Mouse (Mus musculus): ENCODE results near the gene Lin7a. TPM values are rescaled to one million over a fixed set of nuclear protein-coding genes. Genes with fewer than 3 reads are reported as not detected.

Lin7a gene
- polyA plus RNA-seq, 1 experiment: 0.48 TPM

- Histone ChIP-seq H3K4me2 (ENCODE audit: low read depth) (no peak overlapping the region), H3K4me3 (no peak overlapping the region), H3K36me3 (ENCODE audit: control insufficient read depth, insufficient read depth) (no peaks in the 10 kb centered on the region), H3K27me3 (ENCODE audit: control insufficient read depth, insufficient read depth, insufficient read length) (no peaks in the 10 kb centered on the region), H3K79me2 (ENCODE audit: control insufficient read depth, insufficient read depth) (no peaks in the 10 kb centered on the region), H3ac (ENCODE audit: control insufficient read depth, insufficient read length) (no peak overlapping the region)
- no peak for TF ChIP-seq USF1 (IDR thresholded peaks at IDR 0.05; ENCODE audit: low read depth)
- no peak for TF ChIP-seq REST (IDR thresholded peaks at IDR 0.05; ENCODE audit: insufficient read depth, insufficient read length)
- TF ChIP-seq TCF12 (IDR thresholded peaks at IDR 0.05; ENCODE audit: insufficient read depth, poor library complexity, severe bottlenecking): no peak
- TF ChIP-seq E2F4 (IDR thresholded peaks at IDR 0.05; ENCODE audit: insufficient read depth): no peak
- TF ChIP-seq SRF (IDR thresholded peaks at IDR 0.05; ENCODE audit: control insufficient read depth, insufficient read length, low read depth): no peak
- no peak for TF ChIP-seq POLR2A (IDR thresholded peaks at IDR 0.05; ENCODE audit: insufficient read length, low read depth)
- no peak for TF ChIP-seq CEBPB (IDR thresholded peaks at IDR 0.05; ENCODE audit: insufficient read depth, poor library complexity, severe bottlenecking)
- TF ChIP-seq MYOG (IDR thresholded peaks at IDR 0.05; ENCODE audit: control insufficient read depth in 1 of 3, insufficient read depth in 1 of 3, insufficient read length in 2 of 3, low read depth in 2 of 3): no peak
- TF ChIP-seq TCF3 (IDR thresholded peaks at IDR 0.05; ENCODE audit: insufficient read length, low read depth): no peak
- TF ChIP-seq POLR2AphosphoS2 (IDR thresholded peaks at IDR 0.05; ENCODE audit: insufficient read length, low read depth): no peak
- TF ChIP-seq MAX (IDR thresholded peaks at IDR 0.05; ENCODE audit: low read depth): no peak
- no peak for TF ChIP-seq MYOD1 (IDR thresholded peaks at IDR 0.05; ENCODE audit: control insufficient read depth in 1 of 3, insufficient read length in 2 of 3, low read depth in 2 of 3)
These were observed 46.7 kb upstream of the Lin7a start for GRCm38 (mm10) chr10:107224596-107225330.

DNA sequence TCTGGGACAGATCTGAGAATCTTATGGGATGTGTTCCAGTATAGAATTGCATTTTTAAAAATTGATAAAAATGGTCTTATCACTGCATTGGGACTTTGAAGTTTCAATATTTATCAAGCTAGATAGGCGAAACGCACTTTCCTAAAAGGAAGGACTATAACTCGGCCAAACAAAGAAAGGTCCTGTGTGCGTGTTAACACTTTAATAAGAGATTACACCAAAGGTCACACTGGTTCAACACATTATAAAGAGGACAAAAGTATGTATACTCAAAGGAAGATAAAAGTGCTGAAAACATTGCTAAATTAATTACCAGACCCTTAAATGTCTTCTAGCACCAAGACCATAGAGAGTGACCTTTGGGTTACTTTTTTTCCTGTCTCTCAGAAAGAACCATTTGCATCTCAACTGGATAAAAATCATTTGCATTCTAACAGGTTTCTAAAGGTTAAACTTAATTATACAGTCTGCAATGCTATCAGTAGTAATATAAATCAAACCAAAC is 46.1 kb upstream of the Lin7a start:
- no peaks in the 10 kb centered on the region for H3K36me3 ChIP-seq (ENCODE audit: control insufficient read depth, insufficient read depth)
- no peak overlapping the region for H3K4me2 ChIP-seq (ENCODE audit: low read depth)
- H3K79me2 ChIP-seq (ENCODE audit: control insufficient read depth, insufficient read depth): no peaks in the 10 kb centered on the region
- TF ChIP-seq CEBPB (IDR thresholded peaks at IDR 0.05; ENCODE audit: insufficient read depth, poor library complexity, severe bottlenecking) (no peak), MYOD1 (IDR thresholded peaks at IDR 0.05; ENCODE audit: control insufficient read depth in 1 of 3, insufficient read length in 2 of 3, low read depth in 2 of 3) (no peak), SRF (IDR thresholded peaks at IDR 0.05; ENCODE audit: control insufficient read depth, insufficient read length, low read depth) (no peak), REST (IDR thresholded peaks at IDR 0.05; ENCODE audit: insufficient read depth, insufficient read length) (no peak), TCF3 (IDR thresholded peaks at IDR 0.05; ENCODE audit: insufficient read length, low read depth) (no peak), USF1 (IDR thresholded peaks at IDR 0.05; ENCODE audit: low read depth) (no peak), POLR2AphosphoS2 (IDR thresholded peaks at IDR 0.05; ENCODE audit: insufficient read length, low read depth) (no peak), MAX (IDR thresholded peaks at IDR 0.05; ENCODE audit: low read depth) (no peak), MYOG (IDR thresholded peaks at IDR 0.05; ENCODE audit: control insufficient read depth in 1 of 3, insufficient read depth in 1 of 3, insufficient read length in 2 of 3, low read depth in 2 of 3) (no peak), POLR2A (IDR thresholded peaks at IDR 0.05; ENCODE audit: insufficient read length, low read depth) (no peak), E2F4 (IDR thresholded peaks at IDR 0.05; ENCODE audit: insufficient read depth) (no peak), TCF12 (IDR thresholded peaks at IDR 0.05; ENCODE audit: insufficient read depth, poor library complexity, severe bottlenecking) (no peak)
- no peaks in the 10 kb centered on the region for H3K27me3 ChIP-seq (ENCODE audit: control insufficient read depth, insufficient read depth, insufficient read length)
- no peak overlapping the region for H3K4me3 ChIP-seq
- H3ac ChIP-seq (ENCODE audit: control insufficient read depth, insufficient read length): no peak overlapping the region

- TF ChIP-seq TCF12 (IDR thresholded peaks at IDR 0.05; ENCODE audit: insufficient read depth, poor library complexity, severe bottlenecking): no peak
- TF ChIP-seq POLR2A (IDR thresholded peaks at IDR 0.05; ENCODE audit: insufficient read length, low read depth): no peak
- no peak for TF ChIP-seq POLR2AphosphoS2 (IDR thresholded peaks at IDR 0.05; ENCODE audit: insufficient read length, low read depth)
- TF ChIP-seq MYOG (IDR thresholded peaks at IDR 0.05; ENCODE audit: control insufficient read depth in 1 of 3, insufficient read depth in 1 of 3, insufficient read length in 2 of 3, low read depth in 2 of 3): no peak
- TF ChIP-seq MAX (IDR thresholded peaks at IDR 0.05; ENCODE audit: low read depth): no peak
- TF ChIP-seq USF1 (IDR thresholded peaks at IDR 0.05; ENCODE audit: low read depth): no peak
- no peak overlapping the region for H3K4me2 ChIP-seq (ENCODE audit: low read depth)
- no peak overlapping the region for H3ac ChIP-seq (ENCODE audit: control insufficient read depth, insufficient read length)
- H3K27me3 ChIP-seq (ENCODE audit: control insufficient read depth, insufficient read depth, insufficient read length): no peaks in the 10 kb centered on the region
- no peaks in the 10 kb centered on the region for H3K36me3 ChIP-seq (ENCODE audit: control insufficient read depth, insufficient read depth)
- H3K79me2 ChIP-seq (ENCODE audit: control insufficient read depth, insufficient read depth): no peaks in the 10 kb centered on the region
- H3K4me3 ChIP-seq: no peak overlapping the region
These were observed 45.6 kb upstream of the Lin7a start for GRCm38 (mm10) chr10:107225871-107226270.

DNA sequence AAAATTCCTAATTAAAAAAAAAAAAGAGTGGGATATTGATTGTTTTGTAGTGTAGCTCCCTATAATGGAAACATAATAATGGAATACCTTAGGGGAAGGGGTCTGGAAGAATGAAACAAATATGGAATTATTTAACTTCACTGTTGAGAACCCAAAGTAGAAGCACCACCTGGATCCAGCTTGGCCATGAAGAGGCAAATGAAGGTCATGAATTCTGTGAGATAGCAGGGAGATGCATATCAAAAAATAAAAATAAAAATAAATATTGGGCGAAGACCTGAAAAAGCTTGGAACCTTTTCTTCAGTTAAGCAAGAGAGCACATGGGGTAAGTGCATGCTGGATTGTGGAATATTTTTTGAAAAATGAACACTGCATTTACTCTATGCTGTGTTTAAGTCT is 43.6 kb upstream of the Lin7a start:
- Histone ChIP-seq H3K4me3 (no peak overlapping the region), H3K27me3 (ENCODE audit: control insufficient read depth, insufficient read depth, insufficient read length) (no peaks in the 10 kb centered on the region), H3K4me2 (ENCODE audit: low read depth) (no peak overlapping the region), H3K79me2 (ENCODE audit: control insufficient read depth, insufficient read depth) (no peaks in the 10 kb centered on the region), H3K36me3 (ENCODE audit: control insufficient read depth, insufficient read depth) (no peaks in the 10 kb centered on the region), H3ac (ENCODE audit: control insufficient read depth, insufficient read length) (no peak overlapping the region)
- TF ChIP-seq USF1 (IDR thresholded peaks at IDR 0.05; ENCODE audit: low read depth): no peak
- TF ChIP-seq REST (IDR thresholded peaks at IDR 0.05; ENCODE audit: insufficient read depth, insufficient read length): no peak
- no peak for TF ChIP-seq MAX (IDR thresholded peaks at IDR 0.05; ENCODE audit: low read depth)
- no peak for TF ChIP-seq MYOG (IDR thresholded peaks at IDR 0.05; ENCODE audit: control insufficient read depth in 1 of 3, insufficient read depth in 1 of 3, insufficient read length in 2 of 3, low read depth in 2 of 3)
- TF ChIP-seq TCF3 (IDR thresholded peaks at IDR 0.05; ENCODE audit: insufficient read length, low read depth): no peak
- no peak for TF ChIP-seq TCF12 (IDR thresholded peaks at IDR 0.05; ENCODE audit: insufficient read depth, poor library complexity, severe bottlenecking)
- TF ChIP-seq POLR2A (IDR thresholded peaks at IDR 0.05; ENCODE audit: insufficient read length, low read depth): no peak
- no peak for TF ChIP-seq POLR2AphosphoS2 (IDR thresholded peaks at IDR 0.05; ENCODE audit: insufficient read length, low read depth)

Data from myocyte (in vitro differentiated cells).